Mouse (Mus musculus): ENCODE data around the gene Dhrs7b. TPM values are rescaled to one million over a fixed set of nuclear protein-coding genes. Genes with fewer than 3 reads are reported as not detected.
A peak's percentile ranks its signal among the peaks of the same experiment; 100 is the strongest.
"Not testable (repeated sequence)": the region's sequence is repeated elsewhere in the genome, so short reads cannot be mapped to it uniquely, and the experiment has no call there.

Dhrs7b gene
- total RNA-seq (2014; fragmentation: Nextera tagmentation), result 18.5 and 19.1 TPM in 2 replicates
- total RNA-seq (2017), result 15.4 and 27.2 TPM in 2 replicates

DNA sequence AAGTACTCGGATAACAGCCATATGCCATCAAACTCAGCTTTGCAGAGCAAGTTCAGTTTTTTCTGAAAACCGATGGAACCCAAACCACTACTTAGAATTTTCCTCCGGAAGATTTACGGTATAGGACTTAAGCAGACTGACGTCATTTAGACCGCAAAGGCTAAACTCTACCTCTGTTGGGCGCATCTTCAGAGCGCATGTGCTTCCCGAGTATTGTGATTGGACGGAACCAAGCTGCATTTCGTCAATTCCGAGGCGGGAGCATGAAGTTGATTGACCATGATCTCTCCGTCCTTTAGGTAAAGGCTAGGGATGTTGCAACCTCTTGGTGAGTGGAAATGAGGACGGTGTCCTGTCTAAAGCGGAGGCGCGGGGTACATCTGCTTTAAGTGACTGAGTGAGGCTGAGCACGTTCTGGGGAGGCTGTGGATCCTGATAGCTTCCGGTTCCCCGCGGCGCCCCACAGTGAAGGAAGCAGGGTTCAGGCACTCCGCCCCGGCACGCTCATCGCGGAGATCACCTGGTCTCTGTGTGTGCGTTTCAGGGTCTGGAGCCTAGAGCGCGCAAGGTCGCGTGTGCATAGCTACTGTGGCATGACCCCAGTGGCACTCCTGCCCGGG is at the start of gene Dhrs7b:
Gene Dhrs7b, plus strand, starts transcription at position 199 of the 620 bp plus-strand sequence.
- peak; percentile 94 for ATAC-seq (replicated peaks; ENCODE audit: low FRiP score, low TSS enrichment, poor library complexity, severe bottlenecking)

DNA sequence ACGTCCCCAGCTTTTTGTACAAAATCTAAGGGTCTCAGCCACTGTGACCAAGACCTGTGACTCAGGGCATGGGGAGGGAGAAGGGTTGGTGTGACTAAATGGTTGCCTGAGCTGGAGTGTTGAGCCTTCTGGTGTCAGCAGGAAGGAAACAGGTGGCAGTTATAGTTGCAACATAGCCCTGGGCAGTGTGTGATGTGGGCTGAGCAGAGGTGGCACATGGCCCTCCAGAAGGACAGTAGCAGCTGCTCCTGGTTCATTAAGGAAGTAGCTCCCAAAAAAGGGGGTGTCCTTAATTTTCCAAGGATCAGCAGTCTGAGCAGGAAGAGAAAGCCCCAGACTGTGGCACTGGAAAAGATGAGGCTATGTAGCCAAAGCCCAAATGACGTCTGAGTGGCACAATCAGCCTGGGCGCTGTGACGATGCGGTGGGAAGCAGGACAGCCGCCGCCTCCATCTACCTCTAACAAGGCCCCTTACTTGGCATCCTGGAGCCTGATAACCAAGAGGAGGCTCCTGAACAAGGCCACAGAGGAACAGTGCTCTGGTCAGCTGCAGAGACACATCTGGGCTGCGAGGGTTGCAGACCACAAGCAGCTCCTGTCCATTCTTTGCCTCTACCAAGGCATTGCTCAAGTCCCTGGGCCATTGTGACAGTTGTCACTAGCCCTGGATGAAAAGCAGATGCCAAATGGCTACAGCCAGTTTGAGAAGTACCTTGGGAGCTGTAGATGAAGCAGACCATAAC is 46.1 kb upstream of the Dhrs7b start:
- no peak for ATAC-seq (replicated peaks; ENCODE audit: low FRiP score, low TSS enrichment, poor library complexity, severe bottlenecking)

DNA sequence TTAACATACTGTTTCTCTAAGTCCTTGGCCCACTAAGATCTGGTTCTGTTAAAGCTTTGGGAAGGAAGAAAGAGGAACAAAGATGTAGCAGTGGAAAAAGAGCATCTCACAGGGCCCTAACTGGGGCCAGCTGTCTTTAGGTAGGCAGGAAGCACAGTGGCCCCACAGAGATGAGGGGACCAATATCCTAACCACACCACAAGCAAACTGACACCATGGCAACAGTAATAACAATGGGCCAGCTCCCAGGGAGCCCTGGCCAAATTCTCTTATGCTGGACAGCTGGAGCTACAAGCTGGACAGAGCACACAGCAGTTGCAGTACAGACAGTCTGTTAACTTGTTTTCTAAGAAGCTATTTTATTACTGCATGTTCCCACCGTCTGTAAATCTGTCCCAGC is 42.8 kb upstream of the Dhrs7b start:
- ATAC-seq (replicated peaks; ENCODE audit: low FRiP score, low TSS enrichment, poor library complexity, severe bottlenecking), result no peak

DNA sequence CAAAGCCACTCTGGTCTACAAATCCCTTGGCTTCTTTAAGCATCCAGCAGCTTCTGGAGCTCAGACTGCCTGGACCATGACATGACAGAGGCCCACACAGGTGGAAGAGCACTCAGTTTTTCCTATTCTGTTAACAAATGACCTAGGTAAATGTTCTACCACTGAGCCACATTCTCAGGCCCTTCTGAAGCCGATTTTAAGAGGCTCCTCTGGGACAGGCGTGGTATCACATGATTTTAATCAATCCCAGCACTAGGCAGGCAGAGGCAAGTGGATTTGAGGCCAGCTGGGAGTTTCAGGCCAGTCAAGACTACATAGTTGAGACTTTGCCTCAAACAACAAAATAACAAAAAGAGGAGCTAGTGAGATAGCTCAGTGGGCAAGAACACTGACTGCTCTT is 40.0 kb upstream of the Dhrs7b start:
- no peak for ATAC-seq (replicated peaks; ENCODE audit: low FRiP score, low TSS enrichment, poor library complexity, severe bottlenecking)

DNA sequence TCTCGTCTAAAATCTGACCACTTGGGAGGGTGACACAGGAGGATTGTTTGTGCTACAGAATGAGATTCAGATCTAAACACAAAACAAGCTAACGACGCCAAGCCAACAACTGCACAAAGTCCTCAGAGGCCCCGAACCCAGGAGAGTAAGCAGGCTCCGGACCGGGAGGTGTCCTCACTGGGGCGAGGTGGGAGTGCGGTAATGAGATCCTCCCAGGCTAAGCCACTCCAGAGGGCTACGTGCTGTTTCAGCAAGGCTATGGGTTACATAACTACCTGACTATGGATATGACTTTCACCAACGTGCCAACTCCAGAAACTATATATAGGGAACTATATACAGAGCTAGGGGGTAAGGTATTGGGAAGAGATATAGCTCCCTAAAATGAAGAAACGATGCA is 34.1 kb upstream of the Dhrs7b start:
- no peak for ATAC-seq (replicated peaks; ENCODE audit: low FRiP score, low TSS enrichment, poor library complexity, severe bottlenecking)

DNA sequence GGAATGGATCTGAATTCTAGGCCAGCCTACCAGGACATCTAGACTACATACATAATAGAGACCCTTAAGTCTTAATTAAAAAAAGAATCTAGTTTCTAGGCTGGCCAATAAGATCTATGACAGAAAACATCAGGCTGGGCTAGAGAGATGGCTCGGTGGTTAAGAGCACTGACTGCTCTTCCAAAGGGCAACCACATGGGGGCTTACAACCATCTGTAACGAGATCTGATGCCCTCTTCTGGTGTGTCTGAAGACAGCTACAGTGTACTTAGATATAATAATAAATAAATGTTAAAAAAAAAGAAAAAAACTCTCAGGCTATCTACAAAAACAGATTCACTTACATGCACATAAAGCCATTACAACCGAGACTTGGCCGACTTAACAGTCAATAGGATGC is 30.5 kb upstream of the Dhrs7b start:
- no peak for ATAC-seq (replicated peaks; ENCODE audit: low FRiP score, low TSS enrichment, poor library complexity, severe bottlenecking)

DNA sequence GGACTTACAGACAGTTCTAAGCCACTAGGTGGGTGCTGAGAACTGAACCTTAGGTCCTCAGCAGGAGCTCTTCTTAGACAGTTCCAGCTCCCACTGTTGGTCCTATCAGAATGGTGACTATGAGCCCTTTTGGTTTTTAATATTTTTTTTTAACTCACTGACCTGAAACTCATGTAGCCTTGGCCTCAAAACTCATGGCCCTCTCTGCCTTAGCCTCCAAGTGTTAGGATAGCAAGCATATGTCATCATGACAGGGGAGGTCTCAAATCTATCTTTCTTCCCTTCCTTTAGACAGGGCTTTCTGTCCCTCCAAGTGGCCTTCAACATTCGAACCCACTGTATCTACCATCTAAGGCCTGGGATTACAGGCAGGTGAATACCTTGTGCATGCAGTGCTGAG is 29.5 kb upstream of the Dhrs7b start:
- no peak for ATAC-seq (replicated peaks; ENCODE audit: low FRiP score, low TSS enrichment, poor library complexity, severe bottlenecking)

DNA sequence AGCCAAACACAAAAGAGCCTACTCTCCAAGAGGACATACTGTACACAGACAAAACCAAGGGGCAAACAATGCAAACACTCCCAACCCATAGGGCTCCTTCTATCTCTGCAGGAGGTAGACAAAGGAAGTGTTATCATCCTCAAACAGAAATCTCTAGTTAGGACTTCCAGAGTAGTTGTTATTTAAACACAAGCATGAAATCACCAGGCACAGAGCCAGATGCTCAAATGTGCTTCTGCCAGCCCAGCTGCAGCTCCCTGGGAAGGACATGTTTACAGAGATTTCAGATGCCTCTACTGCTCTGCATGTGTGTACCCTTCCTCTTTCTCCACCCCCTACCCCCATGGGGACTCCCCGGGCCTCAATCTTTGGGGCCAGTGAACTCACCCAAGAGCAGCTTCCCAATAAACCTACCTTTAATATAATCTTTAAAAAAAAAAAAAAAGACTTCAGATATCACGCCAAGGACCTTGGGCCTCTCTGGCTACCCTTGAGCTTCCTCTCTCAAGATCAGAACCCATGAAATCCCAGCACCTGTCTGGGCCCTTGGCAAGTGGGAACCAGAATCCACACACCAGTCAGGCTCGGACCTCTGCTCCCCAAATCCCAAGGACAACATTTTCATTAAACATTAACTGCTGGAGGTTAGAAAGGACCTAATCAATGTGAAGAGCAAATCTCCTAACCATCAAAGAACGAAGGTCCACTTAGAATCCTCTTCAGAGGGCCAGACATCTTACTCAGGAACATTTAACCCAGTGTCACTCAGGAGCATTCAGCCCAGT is 22.0 kb upstream of the Dhrs7b start:
- ATAC-seq (replicated peaks; ENCODE audit: low FRiP score, low TSS enrichment, poor library complexity, severe bottlenecking), result peak; percentile 73

DNA sequence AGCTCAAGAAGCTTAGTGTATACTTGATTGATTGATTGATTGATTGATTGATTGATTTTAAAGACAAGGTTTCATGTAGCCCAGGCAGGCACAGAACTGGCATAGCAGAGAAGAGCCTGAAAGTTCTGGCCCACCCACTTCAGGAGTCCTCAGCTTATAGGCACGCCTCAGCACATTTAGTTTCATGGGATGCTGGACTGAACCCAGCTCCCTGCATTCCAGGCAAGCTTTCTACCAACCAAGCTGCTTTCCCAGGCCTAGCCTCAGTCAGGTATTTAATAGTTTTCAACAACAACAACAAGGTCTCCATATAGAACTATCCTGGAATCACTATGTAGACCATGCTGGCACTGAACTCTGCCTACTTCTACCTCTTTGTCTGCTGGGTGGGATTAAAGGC is 20.9 kb upstream of the Dhrs7b start:
- ATAC-seq (replicated peaks; ENCODE audit: low FRiP score, low TSS enrichment, poor library complexity, severe bottlenecking), result no peak

DNA sequence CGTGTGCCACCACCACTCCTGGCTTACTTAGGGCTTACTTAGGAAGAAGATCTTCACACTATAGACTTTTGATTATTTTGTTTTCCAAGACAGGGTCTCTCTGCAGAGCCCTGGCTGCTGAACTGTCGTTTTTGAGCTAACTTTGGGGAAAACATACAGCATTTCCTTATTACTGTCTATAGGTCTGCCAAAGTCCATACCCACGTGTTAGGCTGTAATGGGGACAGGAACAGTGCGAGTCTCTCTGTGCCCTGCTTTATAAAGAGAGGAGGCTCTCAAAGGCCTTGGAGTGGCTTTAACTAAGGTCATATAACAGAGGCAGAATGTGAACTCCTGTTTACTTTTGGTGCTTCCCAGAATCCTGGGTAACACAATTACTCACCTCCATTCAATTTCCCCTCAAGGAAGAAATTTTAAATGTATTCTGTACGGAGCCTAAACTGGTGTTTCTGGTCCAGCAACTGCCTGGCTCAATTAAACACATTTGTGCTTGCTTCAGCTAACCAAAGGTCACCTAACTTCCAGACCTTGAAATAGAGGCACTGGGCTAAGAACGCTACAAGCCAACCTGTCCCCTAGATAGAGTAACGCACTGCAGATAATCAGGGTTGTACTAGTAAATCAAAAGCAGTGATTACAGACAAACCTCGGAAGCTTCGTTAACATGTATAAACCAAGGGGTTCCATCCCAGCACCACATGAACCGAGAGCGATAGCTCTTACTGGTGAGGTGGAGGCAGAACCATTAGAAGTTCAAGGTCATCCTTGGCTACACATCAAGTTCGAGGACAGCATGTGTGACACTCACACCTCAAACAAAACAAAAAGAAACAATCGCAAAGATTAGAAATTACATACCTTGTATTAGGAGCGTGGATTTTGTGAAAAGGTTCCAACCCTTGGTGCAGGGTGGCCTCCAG is 20.1 kb upstream of the Dhrs7b start:
- ATAC-seq (replicated peaks; ENCODE audit: low FRiP score, low TSS enrichment, poor library complexity, severe bottlenecking), result no peak

DNA sequence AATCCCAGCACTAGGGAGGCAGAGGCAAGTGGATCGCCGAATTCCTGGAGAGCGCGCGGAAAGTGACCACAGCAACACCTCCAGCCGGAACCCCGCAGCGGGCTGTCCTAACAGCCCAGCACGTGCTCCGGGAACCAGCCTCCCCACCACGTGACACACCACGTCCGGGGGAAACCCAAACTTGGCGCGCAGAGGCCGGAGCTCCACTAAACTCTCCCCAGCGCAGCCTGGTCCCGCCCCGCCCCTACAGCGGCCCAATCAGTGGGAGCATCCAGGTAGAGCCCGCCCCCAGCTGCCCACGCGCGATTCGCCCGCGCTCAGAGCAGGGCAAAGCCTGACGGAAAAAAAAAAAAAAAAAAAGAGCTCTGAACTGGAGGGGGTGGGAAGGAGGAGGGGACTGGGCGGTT is 19.4 kb upstream of the Dhrs7b start:
- ATAC-seq (replicated peaks; ENCODE audit: low FRiP score, low TSS enrichment, poor library complexity, severe bottlenecking), result peak; percentile 99

DNA sequence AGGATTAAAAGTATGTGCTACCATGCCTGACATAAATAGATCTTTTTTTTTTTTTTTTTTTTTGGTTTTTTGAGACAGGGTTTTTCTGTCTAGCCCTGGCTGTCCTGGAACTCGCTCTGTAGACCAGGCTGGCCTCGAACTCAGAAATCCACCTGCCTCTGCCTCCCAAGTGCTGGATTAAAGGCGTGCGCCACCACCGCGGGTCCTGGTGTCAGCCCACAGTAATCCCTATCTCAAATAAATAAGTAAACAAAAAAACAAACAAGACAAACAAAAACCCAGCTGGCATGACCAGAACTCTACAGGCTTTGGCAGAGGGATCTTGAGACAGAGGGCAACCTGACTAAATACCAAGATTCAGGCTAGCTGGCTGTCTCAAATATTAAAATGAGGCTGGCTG is 18.8 kb upstream of the Dhrs7b start, which contains the start of gene Shmt1:
Gene Shmt1, minus strand, starts transcription at position 101 of the 400 bp plus-strand sequence.
- not testable (repeated sequence) for ATAC-seq (replicated peaks; ENCODE audit: low FRiP score, low TSS enrichment, poor library complexity, severe bottlenecking)

DNA sequence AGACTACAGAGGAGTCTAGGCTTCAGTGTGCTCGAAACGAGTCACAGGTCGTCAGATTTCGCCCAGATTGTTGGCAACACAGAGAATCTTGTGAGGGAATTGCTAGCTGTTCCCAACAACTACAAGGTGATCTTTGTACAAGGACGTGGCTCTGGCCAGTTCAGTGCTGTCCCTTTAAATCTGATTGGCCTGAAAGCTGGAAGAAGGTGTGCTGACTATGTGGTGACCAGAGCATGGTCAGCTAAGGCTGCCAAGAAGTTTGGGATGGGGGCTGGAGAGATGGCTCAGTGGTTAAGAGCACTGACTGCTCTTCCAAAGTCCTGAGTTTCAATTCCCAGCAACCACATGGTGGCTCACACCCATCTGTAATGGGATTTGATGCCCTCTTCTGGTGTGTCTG is 14.0 kb upstream of the Dhrs7b start:
- ATAC-seq (replicated peaks; ENCODE audit: low FRiP score, low TSS enrichment, poor library complexity, severe bottlenecking), result no peak

DNA sequence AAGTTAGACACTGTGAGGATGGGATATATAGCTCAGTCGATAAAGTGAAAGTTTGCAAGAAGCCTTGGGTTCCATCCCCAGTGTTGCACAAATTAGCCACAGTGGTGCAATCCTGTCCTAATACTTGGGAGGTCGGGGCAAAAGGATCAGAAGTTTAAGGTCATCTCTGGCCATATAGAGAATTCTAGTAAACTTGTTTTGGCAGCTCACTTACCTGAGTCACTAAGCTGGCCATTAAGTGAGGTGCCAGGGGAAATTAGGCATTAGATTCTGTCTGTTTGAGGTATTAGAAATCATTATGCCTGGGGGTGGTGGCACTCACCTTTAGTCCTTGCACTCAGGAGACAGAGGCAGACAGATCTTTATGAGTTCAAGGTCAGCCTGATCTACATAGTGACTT is 6.7 kb upstream of the Dhrs7b start:
- no peak for ATAC-seq (replicated peaks; ENCODE audit: low FRiP score, low TSS enrichment, poor library complexity, severe bottlenecking)

DNA sequence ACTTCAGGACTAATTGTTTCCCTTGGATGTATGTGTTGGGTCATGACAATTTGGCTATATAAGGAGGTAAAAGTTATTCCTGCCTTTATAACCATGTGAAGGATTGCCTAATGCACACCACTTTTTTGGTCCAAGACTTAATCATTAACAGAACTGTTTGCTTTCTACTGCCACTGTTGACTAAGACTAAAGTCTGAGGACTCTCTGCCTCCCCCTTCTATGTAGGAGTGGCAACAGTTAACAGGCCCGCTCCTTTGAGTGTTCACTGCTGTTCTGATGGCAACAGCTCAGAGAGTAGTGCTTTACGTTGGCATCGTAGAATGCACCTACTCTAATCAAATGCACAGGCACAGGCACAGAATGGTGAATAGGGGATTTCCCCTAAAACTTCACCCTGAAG is 5.2 kb upstream of the Dhrs7b start:
- no peak for ATAC-seq (replicated peaks; ENCODE audit: low FRiP score, low TSS enrichment, poor library complexity, severe bottlenecking)

DNA sequence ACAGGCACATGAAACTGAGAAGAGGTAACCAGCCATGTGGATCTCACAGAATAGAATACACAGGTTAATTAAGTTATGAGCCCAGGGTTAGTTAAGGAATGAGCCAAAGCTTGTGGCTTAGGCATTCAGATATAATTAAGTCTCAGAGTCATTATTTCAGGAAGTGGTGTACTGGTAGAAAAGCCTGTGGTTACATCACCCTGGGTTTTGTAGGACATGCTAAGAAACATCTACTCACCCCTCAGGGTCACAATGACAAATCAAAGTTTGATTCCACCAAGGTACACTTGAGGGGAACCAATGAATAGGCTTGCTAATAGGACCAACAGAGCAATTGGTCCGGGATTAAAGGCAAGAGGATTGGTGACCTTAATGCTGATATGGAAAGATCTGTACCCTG is 3.7 kb upstream of the Dhrs7b start:
- no peak for ATAC-seq (replicated peaks; ENCODE audit: low FRiP score, low TSS enrichment, poor library complexity, severe bottlenecking)

DNA sequence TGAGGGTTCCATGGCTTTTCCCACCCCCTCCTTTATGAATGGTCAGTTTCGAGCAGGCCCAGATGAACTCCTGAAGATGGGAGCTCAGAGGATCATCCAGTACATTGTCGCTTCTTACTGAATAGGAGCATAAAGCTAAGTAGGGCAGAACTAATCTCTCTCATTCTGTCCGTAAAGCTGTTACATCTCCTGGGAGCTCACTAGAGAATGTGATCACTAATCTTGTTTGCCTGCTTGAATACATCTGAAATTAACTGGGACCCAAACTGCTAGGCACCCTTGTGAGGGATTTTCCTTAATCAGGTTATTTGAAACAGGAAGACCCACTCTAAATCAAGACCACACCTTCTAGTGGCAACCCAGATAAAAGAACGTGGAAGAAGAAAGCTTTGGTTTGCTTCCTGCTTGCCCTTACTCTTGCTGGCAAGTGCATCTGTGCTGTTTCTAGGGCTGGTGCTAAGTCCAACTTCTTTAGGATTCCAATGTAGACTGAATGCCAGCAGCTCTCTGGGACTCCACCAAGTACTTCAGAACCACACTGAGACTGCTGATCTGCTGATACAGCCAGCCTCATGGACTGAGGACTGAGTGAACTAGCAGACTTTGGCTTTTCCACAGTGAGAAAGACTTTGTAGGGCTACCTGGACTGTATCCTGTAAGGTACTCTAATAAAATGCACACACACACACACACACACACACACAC is 3.0 kb upstream of the Dhrs7b start:
- ATAC-seq (replicated peaks; ENCODE audit: low FRiP score, low TSS enrichment, poor library complexity, severe bottlenecking), result no peak

DNA sequence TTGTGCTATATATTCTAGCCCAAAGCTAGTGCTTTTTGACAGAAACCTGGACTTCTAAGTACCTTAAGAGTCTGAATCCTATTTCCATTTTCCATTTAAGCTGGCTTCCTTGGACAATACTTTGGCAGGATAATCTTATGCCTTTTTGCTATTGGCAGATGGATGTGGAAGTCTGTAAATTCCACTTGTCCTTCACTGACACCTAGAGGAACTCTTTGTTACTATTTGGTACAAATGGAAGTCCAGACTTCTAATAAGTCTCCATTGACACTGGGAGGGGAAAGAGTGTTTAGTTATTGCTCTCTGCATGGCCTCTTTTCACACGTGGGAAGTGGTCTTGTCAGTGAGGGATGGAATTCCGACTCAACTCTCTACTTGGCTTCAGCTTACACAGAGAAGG is 1.5 kb upstream of the Dhrs7b start:
- ATAC-seq (replicated peaks; ENCODE audit: low FRiP score, low TSS enrichment, poor library complexity, severe bottlenecking), result no peak

DNA sequence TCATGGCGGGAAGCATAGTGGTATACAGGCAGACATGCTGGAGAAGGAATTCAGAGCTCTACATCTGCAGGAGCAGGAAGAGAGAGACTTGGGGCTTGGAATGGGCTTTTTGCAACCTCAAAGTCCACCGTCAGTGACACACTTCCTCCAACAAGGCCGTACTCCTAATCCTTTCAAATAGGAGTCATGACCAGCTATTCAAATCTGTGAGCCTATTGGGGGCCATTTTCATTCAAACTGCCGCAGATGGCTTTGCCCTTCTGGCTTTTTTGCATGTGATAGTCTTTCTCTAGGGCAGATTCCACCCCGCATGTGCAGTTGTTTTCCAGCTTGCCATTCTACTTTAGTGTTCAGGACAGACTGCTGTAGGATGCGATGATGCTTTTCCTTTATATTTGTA is 6.5 kb downstream of the Dhrs7b start:
- no peak for ATAC-seq (replicated peaks; ENCODE audit: low FRiP score, low TSS enrichment, poor library complexity, severe bottlenecking)
